Comparison of ENCODE assay signal across 8 mouse cellular contexts in genomic region chr10:18844441-18845286, GRCm38 (mm10). TPM values are rescaled to one million over a fixed set of nuclear protein-coding genes. Genes with fewer than 3 reads are reported as not detected.
DNase-seq lines count a peak whose midpoint lies in the region; ATAC-seq and TF ChIP-seq lines count a peak whose summit lies in the region.

Gene Perp (plus strand): TSS chr10:18845020.

- 3% methylated on average over 54 of the region's 54 CpGs for WGBS in embryonic facial prominence, embryonic 12.5 days

- TF ChIP-seq CTCF in E14TG2a.4 (conservative IDR thresholded peaks at IDR 0.05; ENCODE audit: low read length), result no peak

- peak; percentile 89 for ATAC-seq in embryonic facial prominence, embryonic 12.5 days (ENCODE audit: insufficient number of reproducible peaks, insufficient read depth, low FRiP score, low TSS enrichment)
- no peak for ATAC-seq in erythroid progenitor cell, adult 5-6 weeks (replicated peaks; ENCODE audit: low FRiP score, poor library complexity, severe bottlenecking)

- H3K4me3 ChIP-seq in E14TG2a.4 (replicated peaks; ENCODE audit: low read length), result peak within 1 kb of the TSS; percentile 82
- peak within 1 kb of the TSS; percentile 50 for H3K4me3 ChIP-seq in embryonic facial prominence, embryonic 12.5 days

- intact Hi-C loops in heart, postnatal 14 days (cut with DNase I), result loop anchor here (5.0 kb wide), 2 partner anchors 43 to 282 kb away; no protein-coding TSS in a partner anchor

- H3K36me3 ChIP-seq in E14TG2a.4 (ENCODE audit: insufficient read depth, low read length), result no peaks in the 10 kb centered on the region
- H3K36me3 ChIP-seq in embryonic facial prominence, embryonic 12.5 days, result no peaks in the 10 kb centered on the region

- H3K4me2 ChIP-seq in embryonic facial prominence, embryonic 12.5 days (replicated peaks), result peak within 1 kb of the TSS; percentile 92

- H3K27ac ChIP-seq in embryonic facial prominence, embryonic 12.5 days, result peak within 1 kb of the TSS; percentile 50

- H3K4me1 ChIP-seq in E14TG2a.4 (replicated peaks; ENCODE audit: low read depth, low read length), result peaks cover 37% of the 10 kb centered on the region
- H3K4me1 ChIP-seq in embryonic facial prominence, embryonic 12.5 days, result peaks cover 5% of the 10 kb centered on the region; the same call in 1 of the 2 replicates

- H3K9ac ChIP-seq in embryonic facial prominence, embryonic 12.5 days, result peak within 1 kb of the TSS; percentile 47

- H3K27me3 ChIP-seq in E14TG2a.4 (ENCODE audit: insufficient read depth, low read length), result peaks cover 50% of the 10 kb centered on the region
- peaks cover 38% of the 10 kb centered on the region for H3K27me3 ChIP-seq in embryonic facial prominence, embryonic 12.5 days

- no peaks in the 10 kb centered on the region for H3K9me3 ChIP-seq in E14TG2a.4 (ENCODE audit: low read length)
- H3K9me3 ChIP-seq in embryonic facial prominence, embryonic 12.5 days, result no peaks in the 10 kb centered on the region

- DNase-seq in adrenal gland, postnatal 36 days, result peak; percentile 49 to 67
- peak; percentile 68 to 74 for DNase-seq in heart, postnatal 14 days
- peak; percentile 75 to 90 for DNase-seq in kidney, postnatal 25 days
- DNase-seq in lung, postnatal 36 days, result peak; percentile 81
- peak; percentile 61 for DNase-seq in retina, postnatal 1 day

RNA-seq across cellular contexts. Expression of gene Perp, which starts in this region (rescaled TPM):
- total RNA-seq in adrenal gland, postnatal 36 days (2021), result 1 to 10 TPM; 2.2 to 3.2 TPM
- polyA plus RNA-seq in embryonic facial prominence, embryonic 12.5 days (2016; fragmentation: Nextera tagmentation; extraction: Ambion mirVana), result 45.3 and 48.4 TPM in 2 replicates
- total RNA-seq in heart, postnatal 14 days (2021), result 100 to 1,000 TPM; 147 TPM
- total RNA-seq in erythroid progenitor cell, adult 5-6 weeks (2015; ENCODE audit: low replicate concordance), result not detected in 2 replicates
- not detected in 2 replicates for total RNA-seq in erythroid progenitor cell, adult 5-6 weeks (2017; ENCODE audit: low replicate concordance)

Comparison
In these comparisons a context has a peak if more than half of its experiments do, and no peak if none do; other contexts are left out.
1. RNA of gene Perp (total RNA-seq): 147 TPM in heart, postnatal 14 days; 2.2 to 3.2 TPM in adrenal gland, postnatal 36 days and not detected in erythroid progenitor cell, adult 5-6 weeks; every median in the first group is over 10 times any median in the second.
2. Peak in every context shown above with its lines, with median percentiles within 50 percentile points of each other: DNase-seq.